Comparison of ENCODE assay signal across 12 mouse cellular contexts in genomic region chr14:17457946-17458345, GRCm38 (mm10).
"Had no signal": no experiment of that assay in that cellular context is flagged by ENCODE, and none has a peak within 500 bp of the region (broad histone marks: within the 10 kb centered on the region; RNA-seq: fewer than 3 reads in every experiment).

No protein-coding gene starts in this region.

- H3K9ac ChIP-seq: limb, embryonic 15.5 days; liver, embryonic 12.5 days; midbrain, embryonic 15.5 days had no signal

- H3K36me3 ChIP-seq: limb, embryonic 15.5 days; liver, embryonic 12.5 days; midbrain, embryonic 15.5 days had no signal

- H3K4me3 ChIP-seq: limb, embryonic 15.5 days; liver, embryonic 12.5 days; midbrain, embryonic 15.5 days had no signal

- H3K9me3 ChIP-seq: limb, embryonic 15.5 days; liver, embryonic 12.5 days; midbrain, embryonic 15.5 days had no signal

- H3K4me1 ChIP-seq: limb, embryonic 15.5 days; liver, embryonic 12.5 days; midbrain, embryonic 15.5 days had no signal

- DNase-seq: kidney, adult 8-10 months; kidney, postnatal 36 days; layer of hippocampus, adult 9-11 months; layer of hippocampus, postnatal 36 days; right cerebral cortex, postnatal 14 days; thymus, postnatal 36 days had no signal

- H3K27me3 ChIP-seq: limb, embryonic 15.5 days; liver, embryonic 12.5 days; midbrain, embryonic 15.5 days had no signal

- H3K27ac ChIP-seq: kidney, postnatal 0 days; limb, embryonic 15.5 days; liver, embryonic 12.5 days; midbrain, embryonic 15.5 days had no signal

- H3K4me2 ChIP-seq: limb, embryonic 15.5 days; liver, embryonic 12.5 days; midbrain, embryonic 15.5 days had no signal

- ATAC-seq: inflammation-experienced regulatory T-cells, adult 6 months; intestine, postnatal 0 days; liver, embryonic 12.5 days; midbrain, embryonic 15.5 days had no signal
